Mouse (Mus musculus): ENCODE data around the gene Sfpq.

- TF ChIP-seq CTCF (IDR thresholded peaks at IDR 0.05; ENCODE audit: low read depth, low read length) (no peak), POLR2A (IDR thresholded peaks at IDR 0.05; ENCODE audit: insufficient read depth, low read length) (no peak), EP300 (IDR thresholded peaks at IDR 0.05; ENCODE audit: insufficient read depth, low read depth, low read length) (no peak)
Observed at GRCm38 (mm10) chr4:127038828-127039349, 17.8 kb downstream of the Sfpq start.
